Mouse (Mus musculus) liver, embryonic 14.5 days (tissue): ENCODE results near the gene Ist1. TPM values are rescaled to one million over a fixed set of nuclear protein-coding genes. Genes with fewer than 3 reads are reported as not detected.

Experiments used
- ATAC-seq: fragments of 200-750 bp; cut with Nextera tagmentation; 2 replicates; pipeline ENCODE4 v1.8.0; 2017; ENCODE audit warnings: moderate number of reproducible peaks, mild to moderate bottlenecking, moderate library complexity; ENCODE audit not compliant: insufficient read depth
- DNase-seq, 3 experiments: peaks; one replicate each; pipeline ENCODE4 v3.0.0-alpha.2; 2012 to 2013; ENCODE audit warnings: low read depth in 3 of 3, low spot score in 3 of 3
- H3K27ac ChIP-seq: fragments of 300-500 bp; sonication (generic); 2 replicates; pipeline ENCODE4 v1.5.1; 2014; ENCODE audit warnings: moderate library complexity, mild to moderate bottlenecking, control low read depth, inconsistent platforms
- H3K27me3 ChIP-seq: fragments of 300-500 bp; sonication (generic); 2 replicates; pipeline ENCODE4 v1.6.1; 2014; ENCODE audit warnings: mild to moderate bottlenecking, low read length, moderate library complexity; ENCODE audit not compliant: control insufficient read depth, insufficient read depth
- H3K36me3 ChIP-seq: fragments of 300-500 bp; sonication (generic); replicated peaks from 2 replicates; pipeline ENCODE4 v1.6.1; 2014; ENCODE audit warnings: low read depth; ENCODE audit not compliant: control insufficient read depth, insufficient read depth
- H3K4me1 ChIP-seq, 2 experiments: fragments of 200-500 bp in 1 of 2; fragments of 300-500 bp in 1 of 2; sonication (generic) in 1 of 2; replicated peaks; 2 replicates each; pipeline ENCODE4 v1.6.1; 2012 to 2014; ENCODE audit warnings: antibody characterized with exemption in 1 of 2, inconsistent platforms in 1 of 2, low read length in 1 of 2; ENCODE audit not compliant: control insufficient read depth in 2 of 2, insufficient read depth in 2 of 2
- H3K4me2 ChIP-seq: fragments of 300-500 bp; sonication (generic); 2 replicates; pipeline ENCODE4 v1.6.1; 2014; ENCODE audit warnings: low read depth, mild to moderate bottlenecking, control low read depth, moderate library complexity
- H3K4me3 ChIP-seq, 2 experiments: fragments of 200-500 bp in 1 of 2; fragments of 300-500 bp in 1 of 2; sonication (generic) in 1 of 2; 2 replicates each; pipeline ENCODE4 v1.5.1; 2012 to 2014; ENCODE audit warnings: low read depth in 2 of 2, low read length in 2 of 2, mild to moderate bottlenecking in 2 of 2, control low read depth in 1 of 2, inconsistent platforms in 1 of 2, moderate library complexity in 1 of 2; ENCODE audit not compliant: insufficient read depth in 1 of 2
- H3K9ac ChIP-seq: fragments of 300-500 bp; sonication (generic); replicated peaks from 2 replicates; pipeline ENCODE4 v1.6.1; 2014; ENCODE audit warnings: mild to moderate bottlenecking, control low read depth, moderate library complexity
- H3K9me3 ChIP-seq: fragments of 300-500 bp; sonication (generic); 2 replicates; pipeline ENCODE4 v1.6.1; 2016; ENCODE audit warnings: low read length, mixed read lengths; ENCODE audit not compliant: control insufficient read depth
- CTCF ChIP-seq: IDR thresholded peaks from 2 replicates; pipeline ENCODE4 v1.5.1; 2016; ENCODE audit warnings: antibody characterized with exemption, low read depth, control low read depth
- EP300 ChIP-seq: IDR thresholded peaks from 2 replicates; pipeline ENCODE4 v1.6.1; 2016; ENCODE audit warnings: antibody characterized with exemption, low read depth
- WGBS: fragments of 180-500 bp; shearing (Covaris S2); extraction: QIAGEN DNeasy Blood & Tissue Kit; methylation state at CpG from one replicate; pipeline ENCODE4 v1.1.7; 2014; ENCODE audit not compliant: insufficient replicate concordance; 5-methylcytosine and 5-hydroxymethylcytosine counted together
- polyA plus RNA-seq, 2 experiments: library from polyadenylated mRNA; depleted of rRNA in 1 of 2; stranded (reverse) in 1 of 2; unstranded in 1 of 2; fragments of >200 nt; fragmentation: Nextera tagmentation in 1 of 2; extraction: Ambion mirVana in 1 of 2; gene quantifications; 2 replicates each; pipeline versions ENCODE4 v1.2.1 to v1.2.3; 2012 to 2014

Gene Ist1
- polyA plus RNA-seq, 2 experiments: 19.5 to 31.1 TPM

DNA sequence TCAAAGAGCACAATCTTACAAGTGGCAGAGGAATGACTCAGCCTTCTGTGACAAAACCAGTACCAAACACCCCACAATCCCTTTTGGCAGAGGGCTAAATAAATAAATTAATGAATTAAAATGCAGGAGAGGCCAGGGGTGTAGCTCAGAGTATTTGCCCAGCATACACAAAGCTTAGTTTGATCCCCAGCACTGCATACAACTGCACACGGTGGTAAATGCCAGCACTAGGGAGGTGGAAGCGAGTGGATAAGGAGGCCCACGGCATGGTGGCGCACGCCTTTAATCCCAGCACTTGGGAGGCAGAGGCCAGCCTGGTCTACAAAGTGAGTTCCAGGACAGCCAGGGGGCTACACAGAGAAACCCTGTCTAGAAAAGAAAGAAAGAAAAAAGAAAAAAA is 20.4 kb downstream of the Ist1 start:
- peaks cover 62% of the 10 kb centered on the region for H3K36me3 ChIP-seq
- TF ChIP-seq CTCF (no peak), EP300 (no peak)
- ATAC-seq (no peak), DNase-seq (no peak)
- no peaks in the 10 kb centered on the region for H3K9me3 ChIP-seq
- no peak overlapping the region for H3K4me3 ChIP-seq
- H3K9ac ChIP-seq: no peak overlapping the region
- H3K27ac ChIP-seq: no peak overlapping the region
- no peaks in the 10 kb centered on the region for H3K27me3 ChIP-seq
- no peak overlapping the region for H3K4me2 ChIP-seq
- no peaks in the 10 kb centered on the region for H3K4me1 ChIP-seq
- WGBS: 84% methylated on average over 5 of the region's 5 CpGs

DNA sequence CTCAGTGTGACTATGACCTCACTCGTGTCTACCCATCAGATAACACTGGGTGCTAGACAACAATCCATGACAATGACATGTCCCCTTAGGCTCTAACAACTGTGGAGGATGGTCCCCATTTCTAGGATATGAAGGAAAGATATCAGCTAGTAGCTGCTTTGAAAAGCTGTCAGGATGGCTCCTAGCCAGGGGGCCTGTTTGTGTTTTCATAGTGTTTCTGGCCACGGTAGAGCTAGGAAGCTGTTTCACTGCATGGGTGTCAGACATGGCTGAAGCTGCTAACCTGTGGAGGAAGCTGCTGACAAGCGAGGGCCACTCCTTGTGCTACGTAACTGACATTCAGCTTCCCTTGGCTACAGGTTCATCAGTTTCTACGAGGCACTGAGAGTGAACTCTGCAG is 26.4 kb downstream of the Ist1 start:
- ATAC-seq: no peak
- TF ChIP-seq EP300 (no peak), CTCF (no peak)
- DNase-seq: no peak
- 68% methylated on average over 5 of the region's 5 CpGs for WGBS
- no peak overlapping the region for H3K9ac ChIP-seq
- no peak overlapping the region for H3K27ac ChIP-seq
- no peak overlapping the region for H3K4me2 ChIP-seq
- no peak overlapping the region for H3K4me3 ChIP-seq
- H3K9me3 ChIP-seq: no peaks in the 10 kb centered on the region
- H3K4me1 ChIP-seq: no peaks in the 10 kb centered on the region
- peaks cover 10% of the 10 kb centered on the region for H3K36me3 ChIP-seq
- H3K27me3 ChIP-seq: no peaks in the 10 kb centered on the region

DNA sequence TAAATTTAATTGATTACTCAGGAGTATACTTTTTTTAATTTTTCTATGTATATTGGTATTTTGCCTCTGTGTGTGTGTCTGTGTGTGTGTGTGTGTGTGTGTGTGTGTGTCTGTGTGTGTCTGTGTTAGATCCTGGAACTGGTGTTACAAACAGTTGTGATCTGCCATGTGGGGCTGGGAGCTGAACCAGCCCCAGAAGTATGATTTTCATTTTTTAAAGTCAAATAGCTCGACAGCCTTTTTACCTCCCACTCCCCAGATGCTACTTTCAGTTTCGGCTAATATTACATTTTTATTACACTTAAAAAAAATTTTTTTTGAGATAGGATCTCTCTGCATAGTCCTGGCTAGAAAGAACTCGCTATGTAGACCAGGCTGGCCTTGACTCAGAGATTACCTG is 30.7 kb downstream of the Ist1 start:
- H3K27ac ChIP-seq: no peak overlapping the region
- H3K27me3 ChIP-seq: no peaks in the 10 kb centered on the region
- no peak for DNase-seq
- no peak overlapping the region for H3K4me2 ChIP-seq
- no peaks in the 10 kb centered on the region for H3K36me3 ChIP-seq
- no peaks in the 10 kb centered on the region for H3K4me1 ChIP-seq
- H3K9ac ChIP-seq: no peak overlapping the region
- 61% methylated on average over 3 of the region's 3 CpGs for WGBS
- no peak for ATAC-seq
- no peak overlapping the region for H3K4me3 ChIP-seq
- no peaks in the 10 kb centered on the region for H3K9me3 ChIP-seq
- TF ChIP-seq CTCF (no peak), EP300 (no peak)

DNA sequence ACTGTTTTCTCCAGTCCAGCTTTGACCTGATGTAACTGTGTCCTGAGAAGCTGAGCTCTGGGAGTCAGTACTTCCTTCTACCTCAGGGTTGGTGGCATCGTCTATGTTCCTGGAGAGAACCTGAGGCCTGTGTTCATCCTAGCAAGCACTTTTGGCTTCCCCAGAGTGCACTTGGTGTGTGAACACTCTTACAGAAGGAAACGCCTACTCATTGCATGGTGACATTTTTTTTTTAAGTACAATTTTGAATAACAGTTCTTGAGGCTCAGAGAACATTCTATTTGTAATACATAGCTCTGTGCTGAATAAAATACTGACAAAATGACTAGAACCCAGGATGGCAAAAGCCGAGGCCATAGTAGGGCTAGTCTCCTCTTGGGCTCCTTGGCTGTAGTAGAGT is 36.2 kb downstream of the Ist1 start:
- 59% methylated on average over 3 of the region's 3 CpGs for WGBS
- ATAC-seq: no peak

DNA sequence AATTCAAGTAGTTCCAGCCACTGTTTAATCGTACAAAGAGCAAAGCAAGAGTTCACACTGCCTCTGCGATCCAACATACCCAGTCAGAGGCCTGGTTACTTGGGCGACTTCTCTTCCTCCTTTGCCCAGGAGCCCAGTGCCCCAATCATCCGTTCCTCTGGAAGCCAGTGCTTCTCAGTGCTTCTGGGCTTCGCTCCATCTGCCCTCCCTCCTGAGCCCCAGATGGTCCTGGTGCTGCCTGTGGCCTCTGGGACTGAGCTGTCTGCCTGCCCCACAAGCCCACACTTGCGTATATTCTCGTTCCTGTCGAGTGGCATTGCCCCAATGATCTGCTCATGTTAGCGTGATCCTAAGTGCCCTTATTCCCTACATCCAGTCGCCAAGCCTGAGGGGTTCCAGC is 42.3 kb downstream of the Ist1 start:
- ATAC-seq: no peak
- WGBS: 70% methylated on average over 10 of the region's 10 CpGs
- H3K9ac ChIP-seq: no peak overlapping the region
- H3K4me2 ChIP-seq: no peak overlapping the region
- no peak overlapping the region for H3K4me3 ChIP-seq
- H3K4me1 ChIP-seq: no peaks in the 10 kb centered on the region
- no peaks in the 10 kb centered on the region for H3K9me3 ChIP-seq
- H3K27me3 ChIP-seq: no peaks in the 10 kb centered on the region
- no peak for DNase-seq
- H3K36me3 ChIP-seq: no peaks in the 10 kb centered on the region
- no peak overlapping the region for H3K27ac ChIP-seq
- TF ChIP-seq CTCF: no peak
- TF ChIP-seq EP300: no peak

More for the DNA sequence above, 36.2 kb downstream of the Ist1 start:
- H3K27me3 ChIP-seq: no peaks in the 10 kb centered on the region
- H3K4me3 ChIP-seq: no peak overlapping the region
- H3K36me3 ChIP-seq: no peaks in the 10 kb centered on the region
- H3K27ac ChIP-seq: no peak overlapping the region
- TF ChIP-seq CTCF (no peak), EP300 (no peak)
- H3K4me2 ChIP-seq: no peak overlapping the region
- no peak overlapping the region for H3K9ac ChIP-seq
- DNase-seq: no peak
- no peaks in the 10 kb centered on the region for H3K9me3 ChIP-seq
- no peaks in the 10 kb centered on the region for H3K4me1 ChIP-seq

DNA sequence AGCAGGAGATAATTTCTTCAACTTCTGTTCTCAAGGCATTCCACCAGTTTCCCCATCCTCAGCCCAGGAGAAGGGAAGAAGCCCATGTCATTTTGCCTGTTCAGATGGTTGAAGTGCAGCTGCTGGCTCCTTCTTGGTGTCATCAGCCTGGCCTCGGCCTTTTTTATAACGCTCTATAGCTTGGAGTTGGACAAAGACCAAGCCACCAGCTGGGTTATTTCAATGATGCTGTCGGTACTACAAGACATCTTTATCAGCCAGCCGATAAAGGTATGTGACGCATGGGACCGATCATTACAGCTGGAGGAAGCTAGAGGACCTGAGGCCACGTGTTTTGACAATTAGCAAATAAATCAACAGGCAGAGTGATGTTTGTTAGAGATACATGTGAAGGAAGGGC is 44.6 kb downstream of the Ist1 start:
- Histone ChIP-seq H3K36me3 (no peaks in the 10 kb centered on the region), H3K4me1 (no peaks in the 10 kb centered on the region), H3K27me3 (no peaks in the 10 kb centered on the region), H3K9ac (no peak overlapping the region), H3K4me2 (no peak overlapping the region), H3K27ac (no peak overlapping the region), H3K4me3 (no peak overlapping the region), H3K9me3 (no peaks in the 10 kb centered on the region)
- no peak for TF ChIP-seq CTCF
- no peak for TF ChIP-seq EP300
- ATAC-seq (no peak), DNase-seq (no peak)
- WGBS: 75% methylated on average over 7 of the region's 7 CpGs
